In genomic region chr6:4948056-4948455, GRCm38 (mm10) we compare ENCODE assay signal across 29 mouse cellular contexts. TPM values are rescaled to one million over a fixed set of nuclear protein-coding genes. Genes with fewer than 3 reads are reported as not detected.
DNase-seq lines count a peak whose midpoint lies in the region; ATAC-seq and TF ChIP-seq lines count a peak whose summit lies in the region.
"Had no signal": no experiment of that assay in that cellular context is flagged by ENCODE, and none has a peak within 500 bp of the region (broad histone marks: within the 10 kb centered on the region; RNA-seq: fewer than 3 reads in every experiment).

No protein-coding gene starts in this region.

- no peaks in the 10 kb centered on the region for H3K27me3 ChIP-seq in liver, embryonic 11.5 days (replicated peaks; ENCODE audit: control insufficient read depth, insufficient read depth, low read length)
- H3K27me3 ChIP-seq in liver, embryonic 12.5 days (replicated peaks) = no peaks in the 10 kb centered on the region
- H3K27me3 ChIP-seq: hindbrain, embryonic 12.5 days; intestine, embryonic 15.5 days; limb, embryonic 15.5 days; neural tube, embryonic 13.5 days had no signal

- peak; percentile 47; the same call in 1 of the 2 replicates for ATAC-seq in liver, embryonic 11.5 days (replicated peaks; ENCODE audit: low FRiP score)
- ATAC-seq in liver, embryonic 12.5 days = no peak
- ATAC-seq: forebrain, embryonic 14.5 days; hindbrain, postnatal 0 days; intestine, embryonic 15.5 days; liver, postnatal 0 days had no signal

- no peak overlapping the region for H3K4me3 ChIP-seq in liver, embryonic 11.5 days (ENCODE audit: low read depth, low read length)
- H3K4me3 ChIP-seq in liver, embryonic 12.5 days = no peak overlapping the region
- H3K4me3 ChIP-seq in brown adipose tissue, adult 24 weeks (ENCODE audit: insufficient read depth, low read depth, low read length) = no peak overlapping the region
- H3K4me3 ChIP-seq in layer of hippocampus, adult 2 months = no peak overlapping the region
- H3K4me3 ChIP-seq: hindbrain, embryonic 12.5 days; intestine, embryonic 15.5 days; limb, embryonic 15.5 days; midbrain, embryonic 10.5 days; myocyte; neural tube, embryonic 13.5 days had no signal

- no peak overlapping the region for H3K4me2 ChIP-seq in liver, embryonic 11.5 days
- no peak overlapping the region for H3K4me2 ChIP-seq in liver, embryonic 12.5 days
- H3K4me2 ChIP-seq: hindbrain, embryonic 12.5 days; intestine, embryonic 15.5 days; limb, embryonic 15.5 days; neural tube, embryonic 13.5 days had no signal

- TF ChIP-seq CTCF in layer of hippocampus, adult 2 months (conservative IDR thresholded peaks at IDR 0.05) = no peak

- H3K4me1 ChIP-seq in liver, embryonic 11.5 days (replicated peaks; ENCODE audit: control insufficient read depth, insufficient read depth, low read length) = peaks cover 6% of the 10 kb centered on the region; the same call in 1 of the 2 replicates
- H3K4me1 ChIP-seq in liver, embryonic 12.5 days = peaks cover 34% of the 10 kb centered on the region
- H3K4me1 ChIP-seq in brown adipose tissue, adult 24 weeks (ENCODE audit: control insufficient read depth, insufficient read depth, insufficient read length, low read length) = peaks cover 2% of the 10 kb centered on the region
- H3K4me1 ChIP-seq: intestine, embryonic 15.5 days had no signal

- H3K9me3 ChIP-seq in liver, embryonic 11.5 days (ENCODE audit: control insufficient read depth, low read length) = no peaks in the 10 kb centered on the region
- no peaks in the 10 kb centered on the region for H3K9me3 ChIP-seq in liver, embryonic 12.5 days (replicated peaks)
- H3K9me3 ChIP-seq: hindbrain, embryonic 12.5 days; intestine, embryonic 15.5 days; limb, embryonic 15.5 days; midbrain, embryonic 10.5 days; neural tube, embryonic 13.5 days had no signal

- DNase-seq in adrenal gland, postnatal 14 days = peak; percentile 16
- no peak for DNase-seq in adrenal gland, adult 18-20 months (ENCODE audit: low spot score in 2 of 2)
- no peak for DNase-seq in liver, embryonic 11.5 days (ENCODE audit: low spot score)
- peak; percentile 3 for DNase-seq in 416B (ENCODE audit: low read depth)
- no peak for DNase-seq in right cerebral cortex, postnatal 10 days (ENCODE audit: low spot score in 2 of 2)
- no peak for DNase-seq in layer of hippocampus, adult 2 months (ENCODE audit: low spot score in 2 of 2)
- DNase-seq: cerebellum, adult 18-20 months; cerebellum, postnatal 25 days; gastrocnemius, postnatal 25 days; heart, adult 18-20 months; kidney, adult 8-10 months; kidney, postnatal 4 days; layer of hippocampus, postnatal 36 days; left cerebral cortex, postnatal 4 days; liver, postnatal 0 days; right cerebral cortex, postnatal 14 days; thymus, postnatal 4 days had no signal

- 65% methylated on average over 4 of the region's 4 CpGs for WGBS in liver, embryonic 11.5 days
- WGBS in liver, embryonic 12.5 days (ENCODE audit: insufficient replicate concordance) = 54% methylated on average over 4 of the region's 4 CpGs

- H3K36me3 ChIP-seq in liver, embryonic 11.5 days (ENCODE audit: control insufficient read depth, insufficient read depth, low read length) = no peaks in the 10 kb centered on the region
- no peaks in the 10 kb centered on the region for H3K36me3 ChIP-seq in liver, embryonic 12.5 days
- H3K36me3 ChIP-seq: hindbrain, embryonic 12.5 days; intestine, embryonic 15.5 days; limb, embryonic 15.5 days; midbrain, embryonic 10.5 days; neural tube, embryonic 13.5 days had no signal

- H3K9ac ChIP-seq in liver, embryonic 11.5 days (ENCODE audit: low read depth, low read length) = no peak overlapping the region
- no peak overlapping the region for H3K9ac ChIP-seq in liver, embryonic 12.5 days
- H3K9ac ChIP-seq: hindbrain, embryonic 12.5 days; intestine, embryonic 15.5 days; limb, embryonic 15.5 days; liver, postnatal 0 days; neural tube, embryonic 13.5 days had no signal

- H3K27ac ChIP-seq in liver, embryonic 11.5 days (ENCODE audit: low read depth, low read length) = no peak overlapping the region
- no peak overlapping the region for H3K27ac ChIP-seq in liver, embryonic 12.5 days
- H3K27ac ChIP-seq in brown adipose tissue, adult 24 weeks (replicated peaks; ENCODE audit: low read depth, low read length) = peak overlapping the region; percentile 82
- no peak overlapping the region for H3K27ac ChIP-seq in layer of hippocampus, adult 2 months
- H3K27ac ChIP-seq: hindbrain, embryonic 12.5 days; hindbrain, postnatal 0 days; intestine, embryonic 15.5 days; kidney, postnatal 0 days; limb, embryonic 15.5 days; macrophage; midbrain, embryonic 10.5 days; neural tube, embryonic 13.5 days had no signal

RNA-seq across cellular contexts. Expression of gene Ppp1r9a, which starts 45.3 kb away (rescaled TPM):
- 36.3 and 39.6 TPM in 2 replicates for total RNA-seq in adrenal gland, postnatal 14 days (2021)
- 10 to 100 TPM; 34.7 to 41.8 TPM for total RNA-seq in adrenal gland, adult 18-20 months (2021)
- polyA plus RNA-seq in liver, embryonic 11.5 days (2014; fragmentation: Nextera tagmentation; extraction: Ambion mirVana) = 15.0 and 17.6 TPM in 2 replicates
- 7.7 and 9.1 TPM in 2 replicates for polyA plus RNA-seq in liver, embryonic 12.5 days (2016; fragmentation: Nextera tagmentation; extraction: Ambion mirVana)
- polyA plus RNA-seq in brown adipose tissue, adult 24 weeks (2012; ENCODE audit: insufficient read depth, insufficient read length, missing spikeins) = 8.3 and 8.9 TPM in 2 replicates
- total RNA-seq in layer of hippocampus, adult 2 months (2021) = 100 to 1,000 TPM; 171 TPM

Comparison
In these comparisons a context has a peak if more than half of its experiments do, and no peak if none do; other contexts are left out.
1. DNase-seq: peak in adrenal gland, postnatal 14 days (single experiment) and 416B (single experiment); none in adrenal gland, adult 18-20 months (0 of 2), liver, embryonic 11.5 days (single experiment), right cerebral cortex, postnatal 10 days (0 of 2) and layer of hippocampus, adult 2 months (0 of 2).